Mouse (Mus musculus) liver (tissue): ENCODE measurements at regions not wholly inside any gene's neighbourhood (a gene's known extent, or its start where the extent isn't known, plus 50 kb on each side); places are given as distances from the start of the nearest gene placed in this dataset.

Experiments
- DNase-seq: peaks from one replicate; pipeline ENCODE4 v3.0.0-alpha.2; 2020; ENCODE audit warnings: mixed read lengths

DNA sequence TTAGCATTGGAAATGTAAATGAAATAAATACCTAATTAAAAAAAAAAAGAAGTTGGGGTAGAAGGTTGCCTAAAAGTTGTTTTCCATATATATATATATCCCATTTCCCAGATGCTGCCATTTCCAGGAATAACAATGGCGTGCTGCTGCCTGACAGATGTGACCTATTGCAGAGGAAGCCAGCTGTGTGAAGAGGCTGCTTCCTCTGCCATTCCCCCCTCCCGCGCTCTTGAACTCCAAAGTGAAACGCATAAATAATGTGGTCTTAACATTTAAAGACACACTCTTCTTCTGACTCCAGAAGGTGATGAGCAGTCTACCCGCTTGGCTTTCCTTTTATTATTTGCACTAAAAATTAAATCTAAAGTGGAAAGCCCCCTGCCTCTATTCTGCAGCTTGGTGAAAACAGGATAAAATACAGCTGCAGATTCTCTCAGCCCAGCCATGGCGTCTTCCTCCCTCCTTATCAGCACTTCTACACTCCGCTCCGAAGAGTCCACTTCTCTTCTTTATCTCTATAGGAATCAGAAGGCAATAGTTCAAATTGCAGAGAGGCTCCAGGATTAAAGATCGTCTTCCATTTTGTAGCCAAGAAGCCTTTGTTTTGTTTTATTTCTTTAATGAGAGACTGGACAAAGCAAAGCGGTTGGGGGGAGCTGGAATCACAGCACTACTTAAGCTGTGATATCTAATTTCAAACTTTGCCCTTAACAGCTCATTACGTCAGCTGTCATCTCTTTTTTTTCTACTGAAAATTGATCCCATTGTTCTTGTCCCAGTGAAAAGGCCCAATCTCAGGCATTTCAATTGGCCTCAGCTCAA, 385.1 kb downstream of the Rapgef2 start:
- no peak for DNase-seq

DNA sequence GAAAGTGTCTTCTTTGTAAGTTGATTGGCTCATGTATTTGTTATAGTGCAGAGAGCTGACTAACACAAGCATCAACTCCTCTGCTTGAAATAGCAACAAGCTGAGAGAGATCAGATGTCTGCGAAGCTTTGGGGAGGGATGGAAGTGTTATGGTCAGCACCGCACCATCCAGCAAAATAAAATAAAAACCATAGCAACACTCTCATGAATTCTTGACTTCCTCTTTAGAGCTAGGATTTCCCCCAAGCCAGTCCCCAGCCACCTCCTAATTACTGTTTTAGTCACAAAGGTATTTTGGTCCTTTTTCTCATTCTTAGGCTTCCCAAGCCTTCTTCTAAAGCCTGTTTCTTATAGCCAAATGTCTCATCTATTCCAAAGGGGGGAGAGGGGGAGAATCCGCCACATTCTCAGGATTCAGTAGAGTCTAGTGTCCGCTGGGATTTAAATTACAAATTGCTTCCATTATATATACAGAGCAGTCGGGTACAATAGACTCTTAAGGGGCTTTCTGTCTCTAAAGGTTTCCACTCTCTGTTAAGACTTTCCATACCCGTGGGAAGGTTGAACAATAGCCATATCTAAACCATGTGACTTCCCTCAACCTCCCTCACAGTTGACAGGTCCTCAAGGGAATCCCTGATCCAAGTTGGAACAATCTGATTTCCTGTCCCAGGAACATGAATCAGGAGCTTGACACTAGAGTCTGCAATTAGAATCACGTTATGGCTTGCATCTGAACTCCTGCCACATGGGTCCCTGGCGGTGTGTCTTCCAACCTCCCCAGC, 386.7 kb downstream of the Rapgef2 start:
- no peak for DNase-seq

GRCm38 (mm10) chr3:78889326-78889725, 397.0 kb downstream of the Rapgef2 start:
- no peak for DNase-seq

- DNase-seq: no peak
These were observed 401.6 kb downstream of the Rapgef2 start for GRCm38 (mm10) chr3:78884715-78885114.

DNA sequence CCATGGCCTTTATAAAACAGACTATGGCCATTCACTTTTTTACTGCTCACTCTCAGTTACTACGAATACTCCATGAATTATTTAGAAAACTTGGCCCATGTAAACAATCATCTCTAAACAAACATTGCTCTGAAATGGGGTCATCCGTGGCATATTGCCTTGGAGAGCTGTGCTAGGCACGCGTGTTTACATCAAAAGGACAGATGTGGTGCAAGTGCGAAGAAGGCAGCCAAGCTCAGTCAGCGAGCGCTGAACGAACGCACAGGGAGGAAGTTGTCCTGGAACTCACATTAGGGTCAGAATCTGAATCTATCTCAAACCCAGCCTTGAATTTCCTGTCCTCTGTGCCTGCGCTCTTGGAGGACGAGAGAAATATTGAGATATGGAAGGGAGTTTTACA, 402.3 kb downstream of the Rapgef2 start:
- no peak for DNase-seq

DNA sequence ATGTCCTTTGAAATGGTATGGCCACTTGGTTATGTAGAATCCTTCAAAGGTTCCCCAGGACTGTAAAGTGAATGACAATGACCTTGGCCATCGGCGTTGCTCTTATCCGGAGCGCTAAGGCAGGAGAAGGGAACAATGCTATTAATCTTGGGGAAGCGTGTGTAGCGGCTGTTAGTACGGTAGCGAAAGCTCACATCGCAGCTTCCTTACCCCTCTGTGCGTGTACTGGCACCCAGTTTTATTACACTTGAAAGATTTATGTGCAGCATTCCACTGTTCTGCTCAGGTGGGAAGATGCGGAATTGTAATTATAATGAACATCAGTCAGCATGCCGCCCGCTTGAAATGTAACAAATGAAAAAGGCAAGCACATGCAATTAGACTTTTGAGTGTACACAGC, 406.2 kb downstream of the Rapgef2 start:
- DNase-seq: no peak

- DNase-seq: no peak
These were observed 409.0 kb downstream of the Rapgef2 start for GRCm38 (mm10) chr3:78877323-78877722.

- no peak for DNase-seq
These were observed 419.4 kb downstream of the Rapgef2 start for GRCm38 (mm10) chr3:78866896-78867295.

GRCm38 (mm10) chr3:78866083-78866726, 420.1 kb downstream of the Rapgef2 start:
- DNase-seq: no peak

- DNase-seq: no peak
These were observed 423.3 kb downstream of the Rapgef2 start for GRCm38 (mm10) chr3:78863005-78863404.

DNA sequence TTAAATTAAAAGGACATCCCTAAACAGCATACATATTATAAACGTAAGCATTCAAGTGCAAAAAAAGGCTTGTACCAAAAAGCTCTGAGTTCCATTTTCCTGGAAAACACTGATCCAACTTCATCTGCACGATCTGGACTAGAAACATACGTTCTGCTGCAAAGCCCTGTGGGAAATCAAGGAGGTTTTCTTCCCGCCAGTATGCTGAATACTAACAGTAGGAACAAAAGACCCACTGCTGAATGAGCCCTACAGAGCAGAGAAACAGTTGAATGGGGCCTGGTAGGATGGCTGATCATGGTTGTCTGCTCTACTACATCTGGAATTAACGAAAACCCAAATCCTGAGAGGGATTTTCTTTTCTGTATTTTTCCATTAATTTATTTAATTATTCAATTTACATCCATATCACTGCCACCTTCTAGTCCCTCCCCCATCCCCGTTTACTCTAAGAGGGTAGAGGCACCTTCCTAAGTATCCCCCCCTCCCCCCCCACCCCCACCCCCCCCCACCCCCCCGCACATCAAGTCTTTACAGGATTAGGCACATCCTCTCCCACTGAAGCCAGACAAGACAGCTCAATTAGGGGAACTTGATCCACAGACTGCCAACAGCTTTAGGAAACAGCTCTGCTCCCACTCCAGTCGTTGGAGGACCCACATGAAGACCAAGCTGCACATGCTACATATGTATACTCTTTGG, 439.5 kb downstream of the Rapgef2 start:
- DNase-seq: no peak

DNA sequence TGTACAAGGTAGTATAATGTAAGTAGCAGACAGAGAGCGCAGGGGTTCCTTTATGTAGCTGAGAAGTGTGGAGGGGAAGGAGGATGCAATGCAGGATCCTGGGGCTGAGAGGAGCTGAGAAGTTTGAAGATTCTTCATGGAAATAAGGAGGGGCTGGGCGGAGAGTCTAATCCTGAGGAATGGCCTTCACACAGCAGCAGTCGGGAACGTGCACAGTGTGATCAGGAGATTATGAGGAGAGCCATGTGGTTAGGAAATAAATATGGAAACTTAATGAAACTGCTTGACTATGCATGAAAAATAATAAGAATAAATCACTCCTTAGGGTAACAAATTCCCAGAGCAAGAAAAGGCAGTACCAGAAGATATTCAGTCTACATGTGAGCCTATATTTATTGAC, 445.1 kb downstream of the Rapgef2 start:
- no peak for DNase-seq

DNA sequence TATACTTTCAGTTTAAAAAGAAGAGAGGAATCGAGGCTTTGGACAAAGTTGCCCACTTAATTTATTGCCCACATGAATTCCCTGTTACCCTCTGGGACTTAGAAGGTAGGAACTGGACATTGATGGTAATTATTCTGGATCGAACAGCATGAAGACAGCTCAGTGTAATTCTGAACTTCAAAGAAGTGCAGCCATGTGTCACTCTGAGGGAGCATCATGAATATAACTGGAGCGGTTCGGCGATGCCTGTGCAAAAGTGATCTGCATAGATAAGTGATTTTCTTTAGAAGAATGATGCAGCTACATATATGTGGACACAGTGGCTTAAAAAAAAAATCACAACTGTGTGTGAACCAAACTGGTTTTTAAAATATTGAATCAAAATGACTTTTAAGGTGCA, 449.5 kb downstream of the Rapgef2 start:
- no peak for DNase-seq

GRCm38 (mm10) chr3:78825505-78825904, 460.8 kb downstream of the Rapgef2 start:
- DNase-seq: peak; percentile 6

GRCm38 (mm10) chr3:78812425-78812824, 473.9 kb downstream of the Rapgef2 start:
- DNase-seq: no peak

GRCm38 (mm10) chr3:78810431-78811152, 475.7 kb downstream of the Rapgef2 start:
- DNase-seq: no peak

DNA sequence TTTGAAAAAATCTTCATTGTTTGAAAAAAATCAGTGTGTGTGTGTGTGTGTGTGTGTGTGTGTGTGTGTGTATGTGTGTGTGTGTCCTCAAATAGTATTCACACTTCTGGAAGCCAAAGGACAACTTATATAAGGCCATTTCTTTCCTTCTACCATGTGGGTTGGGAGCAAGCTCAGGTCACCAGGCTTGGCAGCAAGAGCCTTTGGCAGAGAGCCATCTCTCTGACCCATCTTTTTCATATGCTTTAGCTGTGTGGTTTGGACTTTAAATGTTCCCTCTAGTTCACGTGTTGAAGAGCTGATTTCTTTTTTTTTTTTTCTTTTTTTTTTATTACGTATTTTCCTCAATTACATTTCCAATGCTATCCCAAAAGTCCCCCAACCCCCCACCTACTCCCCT, 483.1 kb downstream of the Rapgef2 start:
- DNase-seq: no peak

DNA sequence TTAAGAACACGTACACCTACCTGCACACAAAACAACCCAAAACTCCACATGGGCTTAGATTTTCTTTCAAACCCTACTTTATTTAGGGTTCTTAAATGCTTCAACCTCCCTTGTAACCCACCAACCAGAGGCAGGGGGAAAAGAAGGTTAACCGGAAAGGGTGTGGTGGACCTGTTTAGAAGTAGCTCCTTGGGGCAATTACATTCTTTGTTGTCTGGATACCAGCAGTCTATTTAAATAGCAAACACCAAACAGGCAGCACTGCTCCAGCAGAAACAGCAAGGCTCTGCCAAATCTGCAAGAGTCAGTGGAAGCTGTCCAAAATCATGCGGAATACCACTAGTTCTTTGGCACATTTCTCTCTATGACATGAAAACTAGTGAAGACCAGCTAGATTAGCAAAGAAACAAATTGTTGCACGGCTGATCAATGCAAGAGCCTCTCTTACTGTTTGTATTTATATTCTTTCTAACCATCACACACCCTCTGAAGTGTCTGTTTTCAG, 490.3 kb downstream of the Rapgef2 start:
- no peak for DNase-seq

DNA sequence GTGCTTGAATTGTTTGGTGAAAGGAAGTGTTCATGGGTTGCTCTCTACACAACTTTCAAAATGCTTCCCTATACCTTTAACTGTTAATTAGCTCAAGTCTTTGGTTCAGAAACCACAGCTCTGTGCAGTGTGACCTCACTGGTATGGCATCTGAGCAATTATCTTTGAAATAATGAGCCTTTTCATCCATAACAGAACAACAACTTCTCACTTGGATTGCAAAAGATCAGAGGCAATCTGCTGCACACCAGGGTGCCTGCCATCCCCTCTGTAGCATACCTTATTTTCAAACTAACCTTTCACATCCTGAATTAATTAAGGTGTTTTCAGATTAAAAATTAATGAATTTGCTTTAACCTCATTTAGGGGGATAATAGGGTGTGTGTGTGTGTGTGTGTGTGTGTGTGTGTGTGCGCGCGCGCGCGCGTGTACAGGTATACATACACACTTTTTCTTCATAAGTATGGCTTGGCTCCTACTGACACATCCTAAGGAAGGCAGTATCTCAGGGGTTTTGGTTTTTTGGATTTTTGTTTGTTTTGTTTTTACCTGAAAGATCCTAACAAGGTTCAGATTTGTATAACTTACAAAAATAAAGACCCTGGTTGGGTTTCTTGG, 493.8 kb downstream of the Rapgef2 start:
- no peak for DNase-seq

DNA sequence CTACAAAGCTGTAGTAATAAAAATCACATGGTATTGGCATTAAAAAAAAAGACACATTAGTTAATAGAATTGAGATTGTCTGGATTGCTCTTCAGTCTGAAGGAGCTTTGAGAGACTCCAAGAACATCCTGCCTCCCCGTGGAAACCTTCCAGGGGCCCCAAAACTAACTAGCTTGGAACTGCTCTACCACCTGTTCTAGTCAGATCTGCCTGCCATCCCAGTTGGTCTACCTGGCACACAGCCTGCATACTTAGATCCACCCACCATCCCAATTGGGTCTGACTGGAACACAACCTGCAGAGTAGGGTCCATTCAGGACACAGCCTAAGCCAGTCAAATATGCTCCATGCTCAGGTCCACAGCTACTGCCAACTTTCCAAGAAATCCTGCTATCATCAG, 503.6 kb downstream of the Rapgef2 start:
- DNase-seq: no peak

DNA sequence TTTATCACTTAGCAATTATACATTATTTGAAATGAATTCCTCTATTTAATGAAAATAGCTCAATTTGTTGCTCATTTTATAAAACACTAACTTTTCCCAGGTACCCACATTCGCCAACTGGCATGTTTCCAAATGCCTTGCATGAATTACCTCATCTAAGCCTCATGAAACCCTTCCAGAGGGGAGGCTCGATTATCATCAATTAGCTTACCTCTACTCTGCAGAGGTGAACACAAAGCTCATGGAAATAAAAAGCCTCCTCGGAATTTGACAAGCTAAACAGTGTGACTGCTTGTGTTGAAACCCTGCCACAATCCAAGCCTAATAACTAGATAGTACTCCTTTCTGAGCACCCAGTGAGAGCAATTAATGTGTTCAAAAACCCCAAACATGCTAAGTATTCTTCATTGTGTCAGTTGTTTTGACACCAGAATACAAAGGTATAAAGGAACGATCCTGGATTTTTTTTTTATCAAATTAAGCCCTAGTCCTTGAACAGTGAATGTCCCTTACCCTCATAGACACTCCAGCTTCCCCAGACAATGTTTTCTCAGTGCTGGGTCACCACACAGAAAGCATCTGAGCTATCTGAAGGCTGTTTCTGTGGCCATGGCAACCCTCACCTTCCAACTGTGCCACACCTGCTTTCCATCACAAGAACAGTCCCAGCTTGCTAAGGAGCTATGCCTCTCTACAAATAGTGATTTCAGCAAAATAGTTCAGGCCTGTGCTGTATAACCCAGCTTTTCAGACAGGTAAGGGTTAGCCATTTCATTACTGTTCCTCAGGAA, 530.4 kb downstream of the Rapgef2 start:
- DNase-seq: no peak
